Mouse (Mus musculus): ENCODE data around the gene Blm. TPM values are rescaled to one million over a fixed set of nuclear protein-coding genes. Genes with fewer than 3 reads are reported as not detected.

Gene Blm
- polyA plus RNA-seq (2012; rRNA removed) = 0.42 and 0.75 TPM in 2 replicates

- Histone ChIP-seq H3K4me3 (replicated peaks; ENCODE audit: extremely low read depth, low read depth, low read length) (peak within 1 kb of the TSS; percentile 81), H3K4me1 (ENCODE audit: control insufficient read depth, insufficient read depth, low read length) (peaks cover 2% of the 10 kb centered on the region)
- TF ChIP-seq POLR2A (IDR thresholded peaks at IDR 0.05; ENCODE audit: borderline replicate concordance, extremely low read depth, low read depth, low read length) (peak; percentile 41; the same call in 1 of the 2 replicates), CTCF (IDR thresholded peaks at IDR 0.05; ENCODE audit: insufficient read depth, low read length) (no peak)
- peak; percentile 92 for DNase-seq
- WGBS = under 1% methylated on average over 43 of the region's 43 CpGs
These were observed at the start of gene Blm for GRCm38 (mm10) chr7:80535009-80535744. Gene Blm (minus strand): TSS chr7:80535119.

GRCm38 (mm10) chr7:80583981-80584380, 49.1 kb upstream of the Blm start:
- 29% methylated on average over 6 of the region's 6 CpGs for WGBS
- peak; percentile 39; the same call in 1 of the 2 replicates for TF ChIP-seq CTCF (IDR thresholded peaks at IDR 0.05; ENCODE audit: insufficient read depth, low read length)
- TF ChIP-seq POLR2A (IDR thresholded peaks at IDR 0.05; ENCODE audit: borderline replicate concordance, extremely low read depth, low read depth, low read length) = no peak
- DNase-seq = peak; percentile 34
- peaks cover 20% of the 10 kb centered on the region for H3K4me1 ChIP-seq (ENCODE audit: control insufficient read depth, insufficient read depth, low read length)
- H3K4me3 ChIP-seq (replicated peaks; ENCODE audit: extremely low read depth, low read depth, low read length) = no peak overlapping the region

- H3K4me1 ChIP-seq (ENCODE audit: control insufficient read depth, insufficient read depth, low read length) = peaks cover 20% of the 10 kb centered on the region
- TF ChIP-seq POLR2A (IDR thresholded peaks at IDR 0.05; ENCODE audit: borderline replicate concordance, extremely low read depth, low read depth, low read length) (peak; percentile 25; the same call in 1 of the 2 replicates), CTCF (IDR thresholded peaks at IDR 0.05; ENCODE audit: insufficient read depth, low read length) (no peak)
- DNase-seq = peak; percentile 36
- H3K4me3 ChIP-seq (replicated peaks; ENCODE audit: extremely low read depth, low read depth, low read length) = no peak overlapping the region
- WGBS = 28% methylated on average over 20 of the region's 20 CpGs
These were observed 48.0 kb upstream of the Blm start for GRCm38 (mm10) chr7:80582821-80583451.

GRCm38 (mm10) chr7:80580368-80580767, 45.4 kb upstream of the Blm start:
- no peak for TF ChIP-seq POLR2A (IDR thresholded peaks at IDR 0.05; ENCODE audit: borderline replicate concordance, extremely low read depth, low read depth, low read length)
- TF ChIP-seq CTCF (IDR thresholded peaks at IDR 0.05; ENCODE audit: insufficient read depth, low read length) = peak; percentile 75
- H3K4me3 ChIP-seq (replicated peaks; ENCODE audit: extremely low read depth, low read depth, low read length) = no peak overlapping the region
- 22% methylated on average over 6 of the region's 6 CpGs for WGBS
- peak; percentile 31 for DNase-seq
- H3K4me1 ChIP-seq (ENCODE audit: control insufficient read depth, insufficient read depth, low read length) = peaks cover 10% of the 10 kb centered on the region

GRCm38 (mm10) chr7:80577417-80577980, 42.6 kb upstream of the Blm start:
- H3K4me3 ChIP-seq (replicated peaks; ENCODE audit: extremely low read depth, low read depth, low read length) = no peak overlapping the region
- no peak for TF ChIP-seq POLR2A (IDR thresholded peaks at IDR 0.05; ENCODE audit: borderline replicate concordance, extremely low read depth, low read depth, low read length)
- no peak for TF ChIP-seq CTCF (IDR thresholded peaks at IDR 0.05; ENCODE audit: insufficient read depth, low read length)

GRCm38 (mm10) chr7:80576626-80577025, 41.7 kb upstream of the Blm start:
- whole genome bisulfite sequencing = 80% methylated on average over 3 of the region's 3 CpGs
- TF ChIP-seq CTCF (IDR thresholded peaks at IDR 0.05; ENCODE audit: insufficient read depth, low read length) (no peak), POLR2A (IDR thresholded peaks at IDR 0.05; ENCODE audit: borderline replicate concordance, extremely low read depth, low read depth, low read length) (no peak)
- Histone ChIP-seq H3K4me1 (ENCODE audit: control insufficient read depth, insufficient read depth, low read length) (peaks cover 6% of the 10 kb centered on the region), H3K4me3 (replicated peaks; ENCODE audit: extremely low read depth, low read depth, low read length) (no peak overlapping the region)
- DNase-seq = no peak

More at GRCm38 (mm10) chr7:80577417-80577980, 42.6 kb upstream of the Blm start:
- 65% methylated on average over 14 of the region's 14 CpGs for WGBS
- H3K4me1 ChIP-seq (ENCODE audit: control insufficient read depth, insufficient read depth, low read length) = peaks cover 6% of the 10 kb centered on the region
- DNase-seq = no peak

DNA sequence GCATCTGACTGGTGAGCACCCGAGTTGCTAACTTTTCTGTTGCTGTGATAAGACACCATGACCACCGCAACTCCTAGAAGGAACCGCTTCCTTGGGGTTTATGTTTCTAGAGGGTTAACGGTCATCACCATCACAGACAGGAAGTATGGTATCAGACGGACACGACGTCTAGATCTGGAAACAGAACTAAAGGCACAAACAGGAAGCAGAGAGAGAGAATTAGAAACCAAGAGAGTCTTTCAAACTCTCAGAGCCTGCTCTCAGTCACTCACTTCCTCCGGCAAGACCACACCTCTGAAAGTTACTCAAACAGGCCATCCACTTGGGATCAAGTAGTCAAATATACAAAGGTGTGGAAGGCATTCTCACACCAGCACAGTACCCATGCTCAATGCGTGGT, 40.8 kb upstream of the Blm start:
- WGBS = 35% methylated on average over 9 of the region's 9 CpGs
- Histone ChIP-seq H3K4me1 (ENCODE audit: control insufficient read depth, insufficient read depth, low read length) (peaks cover 6% of the 10 kb centered on the region), H3K4me3 (replicated peaks; ENCODE audit: extremely low read depth, low read depth, low read length) (no peak overlapping the region)
- DNase-seq = no peak
- TF ChIP-seq POLR2A (IDR thresholded peaks at IDR 0.05; ENCODE audit: borderline replicate concordance, extremely low read depth, low read depth, low read length) = no peak

- no peak for TF ChIP-seq POLR2A (IDR thresholded peaks at IDR 0.05; ENCODE audit: borderline replicate concordance, extremely low read depth, low read depth, low read length)
- Histone ChIP-seq H3K4me3 (replicated peaks; ENCODE audit: extremely low read depth, low read depth, low read length) (no peak overlapping the region), H3K4me1 (ENCODE audit: control insufficient read depth, insufficient read depth, low read length) (peaks cover 4% of the 10 kb centered on the region; the same call in 1 of the 2 replicates)
- no peak for DNase-seq
- 66% methylated on average over 3 of the region's 3 CpGs for WGBS
These were observed 38.2 kb upstream of the Blm start for GRCm38 (mm10) chr7:80573076-80573475.

GRCm38 (mm10) chr7:80567982-80568381, 33.1 kb upstream of the Blm start:
- H3K4me3 ChIP-seq (replicated peaks; ENCODE audit: extremely low read depth, low read depth, low read length) = no peak overlapping the region
- H3K4me1 ChIP-seq (ENCODE audit: control insufficient read depth, insufficient read depth, low read length) = no peaks in the 10 kb centered on the region
- TF ChIP-seq CTCF (IDR thresholded peaks at IDR 0.05; ENCODE audit: insufficient read depth, low read length) (no peak), POLR2A (IDR thresholded peaks at IDR 0.05; ENCODE audit: borderline replicate concordance, extremely low read depth, low read depth, low read length) (no peak)
- 85% methylated on average over 8 of the region's 8 CpGs for WGBS
- DNase-seq = no peak

Data from lung, adult 2 months (tissue).